12 mouse cellular contexts compared by ENCODE assay signal in the genomic region with DNA sequence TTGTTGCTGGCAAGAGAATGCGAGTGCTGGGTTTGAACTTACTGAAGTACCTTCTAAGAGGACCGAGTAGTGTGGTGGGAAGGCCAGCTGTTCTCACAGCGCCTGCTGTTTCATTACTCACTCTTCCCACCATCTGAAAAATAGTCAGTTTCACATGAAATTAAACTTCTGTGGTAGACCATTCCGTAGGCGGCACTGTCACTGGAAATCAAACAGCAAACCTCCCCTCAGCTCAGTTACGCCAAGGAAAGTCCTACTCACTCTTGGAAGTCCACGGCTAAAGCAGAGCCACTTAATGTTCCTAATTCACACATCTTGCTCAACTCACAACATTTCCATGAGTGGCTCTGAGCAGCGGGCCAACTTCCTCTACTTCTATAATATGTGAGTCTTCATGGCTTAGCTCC. TPM values are rescaled to one million over a fixed set of nuclear protein-coding genes. Genes with fewer than 3 reads are reported as not detected.
DNase-seq lines count a peak whose midpoint lies in the region; ATAC-seq and TF ChIP-seq lines count a peak whose summit lies in the region.
"Had no signal": no experiment of that assay in that cellular context is flagged by ENCODE, and none has a peak within 500 bp of the region (broad histone marks: within the 10 kb centered on the region; RNA-seq: fewer than 3 reads in every experiment).

No protein-coding gene starts in this region.

- 73% methylated on average over 8 of the region's 8 CpGs for WGBS in lung, embryonic 16.5 days
- 92% methylated on average over 8 of the region's 8 CpGs for WGBS in hindbrain, embryonic 16.5 days
- WGBS in hindbrain, postnatal 0 days: 90% methylated on average over 8 of the region's 8 CpGs

- peak overlapping the region; percentile 90 for H3K27ac ChIP-seq in gastrocnemius, adult 2 months
- H3K27ac ChIP-seq in lung, embryonic 16.5 days (ENCODE audit: low read length): no peak overlapping the region
- no peak overlapping the region for H3K27ac ChIP-seq in hindbrain, embryonic 16.5 days (ENCODE audit: low read depth, low read length)
- no peak overlapping the region for H3K27ac ChIP-seq in hindbrain, postnatal 0 days

- no peak for DNase-seq in gastrocnemius, adult 2 months
- no peak for DNase-seq in gastrocnemius, adult 18-20 months (ENCODE audit: low spot score)
- peak; percentile 45 to 60 for DNase-seq in right cerebral cortex, adult 2 months (ENCODE audit: low spot score in 2 of 2)
- no peak for DNase-seq in right cerebral cortex, postnatal 4 days
- DNase-seq in testis, postnatal 14 days (ENCODE audit: low spot score): no peak
- no peak for DNase-seq in hindbrain, postnatal 0 days (ENCODE audit: low spot score)
- DNase-seq: cerebellum, postnatal 25 days; kidney, adult 18-20 months had no signal

- no peak for TF ChIP-seq CTCF in gastrocnemius, adult 2 months (IDR thresholded peaks at IDR 0.05)
- no peak for TF ChIP-seq CTCF in hindbrain, postnatal 0 days (IDR thresholded peaks at IDR 0.05; ENCODE audit: low read depth)

- peaks cover 2% of the 10 kb centered on the region; the same call in 1 of the 2 replicates for H3K4me1 ChIP-seq in lung, embryonic 16.5 days (replicated peaks; ENCODE audit: control insufficient read depth, insufficient read depth, low read length)
- no peaks in the 10 kb centered on the region for H3K4me1 ChIP-seq in hindbrain, embryonic 16.5 days (ENCODE audit: control insufficient read depth, insufficient read depth, low read depth, low read length)
- no peaks in the 10 kb centered on the region for H3K4me1 ChIP-seq in hindbrain, postnatal 0 days (ENCODE audit: insufficient read depth, low read length)

- no peak overlapping the region for H3K4me2 ChIP-seq in lung, embryonic 16.5 days (ENCODE audit: low read depth, low read length)
- no peak overlapping the region for H3K4me2 ChIP-seq in hindbrain, embryonic 16.5 days (ENCODE audit: low read length)
- no peak overlapping the region for H3K4me2 ChIP-seq in hindbrain, postnatal 0 days (ENCODE audit: low read depth, low read length)
- H3K4me2 ChIP-seq: heart, embryonic 12.5 days had no signal

- intact Hi-C loops in gastrocnemius, adult 2 months (cut with DNase I): loop anchor here (2.0 to 10.0 kb wide), 4 partner anchors 37 to 303 kb away; partner anchors contain the start of genes Slc38a6 and Trmt5

- no peak overlapping the region for H3K9ac ChIP-seq in lung, embryonic 16.5 days (ENCODE audit: low read length)
- H3K9ac ChIP-seq in hindbrain, embryonic 16.5 days (ENCODE audit: low read depth, low read length): no peak overlapping the region
- H3K9ac ChIP-seq in hindbrain, postnatal 0 days (replicated peaks; ENCODE audit: low read length): no peak overlapping the region
- H3K9ac ChIP-seq: heart, embryonic 12.5 days had no signal

- H3K9me3 ChIP-seq in lung, embryonic 16.5 days (ENCODE audit: control insufficient read depth, low read length): no peaks in the 10 kb centered on the region
- no peaks in the 10 kb centered on the region for H3K9me3 ChIP-seq in hindbrain, embryonic 16.5 days (ENCODE audit: control insufficient read depth, low read length)
- no peaks in the 10 kb centered on the region for H3K9me3 ChIP-seq in hindbrain, postnatal 0 days (ENCODE audit: low read length)
- H3K9me3 ChIP-seq: heart, embryonic 12.5 days had no signal

- H3K27me3 ChIP-seq in lung, embryonic 16.5 days (ENCODE audit: control insufficient read depth, insufficient read depth, low read depth, low read length): no peaks in the 10 kb centered on the region
- no peaks in the 10 kb centered on the region for H3K27me3 ChIP-seq in hindbrain, embryonic 16.5 days (replicated peaks; ENCODE audit: control insufficient read depth, insufficient read depth, low read length)
- H3K27me3 ChIP-seq in hindbrain, postnatal 0 days (ENCODE audit: insufficient read depth, low read length): no peaks in the 10 kb centered on the region
- H3K27me3 ChIP-seq: heart, embryonic 12.5 days had no signal

- no peaks in the 10 kb centered on the region for H3K36me3 ChIP-seq in lung, embryonic 16.5 days (ENCODE audit: control insufficient read depth, insufficient read depth, low read length)
- H3K36me3 ChIP-seq in hindbrain, embryonic 16.5 days (ENCODE audit: control insufficient read depth, insufficient read depth, low read length): 0 out of 2 replicates have a peak, but pooled peaks cover 2% of the 10 kb centered on the region
- H3K36me3 ChIP-seq in hindbrain, postnatal 0 days (ENCODE audit: insufficient read depth, low read length): no peaks in the 10 kb centered on the region
- H3K36me3 ChIP-seq: heart, embryonic 12.5 days had no signal

- peak; percentile 74; the same call in 1 of the 2 replicates for ATAC-seq in lung, embryonic 16.5 days (ENCODE audit: low read depth)
- ATAC-seq in hindbrain, embryonic 16.5 days: no peak
- no peak for ATAC-seq in hindbrain, postnatal 0 days
- ATAC-seq: midbrain, embryonic 16.5 days had no signal

- H3K4me3 ChIP-seq in gastrocnemius, adult 2 months: no peak overlapping the region
- H3K4me3 ChIP-seq in lung, embryonic 16.5 days (ENCODE audit: low read length): no peak overlapping the region
- no peak overlapping the region for H3K4me3 ChIP-seq in hindbrain, embryonic 16.5 days (ENCODE audit: low read length)
- H3K4me3 ChIP-seq in hindbrain, postnatal 0 days (ENCODE audit: low read length): no peak overlapping the region
- H3K4me3 ChIP-seq: heart, embryonic 12.5 days had no signal

RNA-seq across cellular contexts. Expression of gene Slc38a6, which starts 37.6 kb away (rescaled TPM):
- 1 to 10 TPM; 1.7 to 3.6 TPM for total RNA-seq in gastrocnemius, adult 2 months (2021)
- 1 to 10 TPM; 2.2 to 2.4 TPM for total RNA-seq in gastrocnemius, adult 18-20 months (2021)
- polyA plus RNA-seq in lung, embryonic 16.5 days (2015; fragmentation: Nextera tagmentation; extraction: Ambion mirVana): 8.9 and 10.4 TPM in 2 replicates
- 8.5 and 11.1 TPM in 2 replicates for polyA plus RNA-seq in hindbrain, embryonic 16.5 days (2015; fragmentation: Nextera tagmentation; extraction: Ambion mirVana)
- 26.5 and 45.4 TPM in 2 replicates for total RNA-seq in hindbrain, postnatal 0 days (2014; rRNA removed)
- 6.4 and 10.7 TPM in 2 replicates for polyA plus RNA-seq in hindbrain, postnatal 0 days (2015; fragmentation: Nextera tagmentation; extraction: Ambion mirVana)

RNA-seq across cellular contexts. Expression of gene Trmt5, which starts 37.7 kb away (rescaled TPM):
- total RNA-seq in gastrocnemius, adult 2 months (2021): 1 to 10 TPM; 8.5 to 8.6 TPM
- total RNA-seq in gastrocnemius, adult 18-20 months (2021): 1 to 10 TPM; 7.8 to 8.4 TPM
- 16.4 and 17.6 TPM in 2 replicates for polyA plus RNA-seq in lung, embryonic 16.5 days (2015; fragmentation: Nextera tagmentation; extraction: Ambion mirVana)
- 14.1 and 14.9 TPM in 2 replicates for polyA plus RNA-seq in hindbrain, embryonic 16.5 days (2015; fragmentation: Nextera tagmentation; extraction: Ambion mirVana)
- 6.6 and 9.7 TPM in 2 replicates for total RNA-seq in hindbrain, postnatal 0 days (2014; rRNA removed)
- 15.0 TPM in 2 replicates for polyA plus RNA-seq in hindbrain, postnatal 0 days (2015; fragmentation: Nextera tagmentation; extraction: Ambion mirVana)

Comparison
In these comparisons a context has a peak if more than half of its experiments do, and no peak if none do; other contexts are left out.
1. DNase-seq: peak in right cerebral cortex, adult 2 months (2 of 2); none in gastrocnemius, adult 2 months (single experiment), gastrocnemius, adult 18-20 months (single experiment), right cerebral cortex, postnatal 4 days (single experiment), testis, postnatal 14 days (single experiment) and hindbrain, postnatal 0 days (single experiment).